Mouse (Mus musculus): ENCODE measurements around the gene Ramp2. TPM values are rescaled to one million over a fixed set of nuclear protein-coding genes. Genes with fewer than 3 reads are reported as not detected.

Ramp2 gene
- polyA plus RNA-seq, 1 experiment from 2014 or later = 73.3 TPM

DNA sequence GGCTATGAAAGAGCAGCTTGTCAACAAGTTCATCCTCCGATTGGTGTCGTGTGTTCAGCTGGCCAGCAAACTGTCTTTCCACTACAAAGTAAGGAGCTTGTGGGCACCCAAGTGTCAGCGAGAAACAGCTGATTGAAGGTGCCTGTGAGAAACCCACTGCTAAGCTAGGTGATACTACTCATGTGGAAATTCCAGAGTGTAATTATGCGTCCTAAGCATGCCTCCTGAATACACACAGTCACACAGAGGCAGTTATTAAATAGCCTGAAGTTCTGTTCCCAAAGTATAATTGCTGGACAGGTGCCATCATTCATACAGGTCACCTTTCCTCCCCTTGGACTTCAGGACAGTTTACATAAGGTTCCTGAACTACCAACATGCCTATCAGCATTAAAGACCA lies 38.0 kb downstream of the Ramp2 start:
- H3K9ac ChIP-seq (ENCODE audit: low read length) = no peak overlapping the region
- no peak for DNase-seq (ENCODE audit: low spot score)
- H3K9me3 ChIP-seq (ENCODE audit: control insufficient read depth, low read length) = no peaks in the 10 kb centered on the region
- no peak overlapping the region for H3K4me2 ChIP-seq (ENCODE audit: low read depth)
- H3K36me3 ChIP-seq (ENCODE audit: control insufficient read depth, insufficient read depth, low read length) = no peaks in the 10 kb centered on the region; the same call in 1 of the 2 replicates
- H3K4me3 ChIP-seq (ENCODE audit: low read depth, low read length) = no peak overlapping the region
- no peak for ATAC-seq (ENCODE audit: insufficient read depth, low FRiP score, low TSS enrichment)
- 70% methylated on average over 4 of the region's 4 CpGs for WGBS
- no peaks in the 10 kb centered on the region for H3K27me3 ChIP-seq (ENCODE audit: control insufficient read depth, insufficient read depth, low read length)
- H3K27ac ChIP-seq (ENCODE audit: low read depth, low read length) = no peak overlapping the region
- H3K4me1 ChIP-seq (ENCODE audit: control insufficient read depth, insufficient read depth, low read length) = no peaks in the 10 kb centered on the region

DNA sequence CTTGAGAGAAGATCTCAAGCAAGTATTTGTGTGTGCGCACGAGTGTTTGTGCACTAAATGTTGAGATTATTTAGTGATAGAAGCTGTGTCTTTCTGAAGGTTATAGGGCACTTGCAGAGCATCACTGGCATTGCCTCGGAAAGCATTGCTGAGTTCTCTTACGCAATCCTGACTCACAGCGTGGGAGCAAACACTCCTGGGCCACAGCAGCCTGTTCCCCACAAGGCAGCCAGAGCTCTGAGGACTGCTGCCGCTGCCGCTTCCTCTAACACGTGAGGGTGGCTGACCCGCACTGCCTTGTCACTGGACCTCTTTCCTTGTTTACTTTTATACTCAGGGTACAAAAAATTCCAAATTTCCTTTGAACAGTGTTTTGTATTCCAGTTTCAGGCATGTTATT lies 41.5 kb downstream of the Ramp2 start:
- no peak for ATAC-seq (ENCODE audit: insufficient read depth, low FRiP score, low TSS enrichment)
- Histone ChIP-seq H3K9me3 (ENCODE audit: control insufficient read depth, low read length) (no peaks in the 10 kb centered on the region), H3K4me1 (ENCODE audit: control insufficient read depth, insufficient read depth, low read length) (no peaks in the 10 kb centered on the region), H3K9ac (ENCODE audit: low read length) (no peak overlapping the region), H3K4me3 (ENCODE audit: low read depth, low read length) (no peak overlapping the region), H3K36me3 (ENCODE audit: control insufficient read depth, insufficient read depth, low read length) (peaks cover 7% of the 10 kb centered on the region), H3K27ac (ENCODE audit: low read depth, low read length) (no peak overlapping the region), H3K27me3 (ENCODE audit: control insufficient read depth, insufficient read depth, low read length) (no peaks in the 10 kb centered on the region), H3K4me2 (ENCODE audit: low read depth) (no peak overlapping the region)
- 88% methylated on average over 9 of the region's 9 CpGs for WGBS
- no peak for DNase-seq (ENCODE audit: low spot score)

DNA sequence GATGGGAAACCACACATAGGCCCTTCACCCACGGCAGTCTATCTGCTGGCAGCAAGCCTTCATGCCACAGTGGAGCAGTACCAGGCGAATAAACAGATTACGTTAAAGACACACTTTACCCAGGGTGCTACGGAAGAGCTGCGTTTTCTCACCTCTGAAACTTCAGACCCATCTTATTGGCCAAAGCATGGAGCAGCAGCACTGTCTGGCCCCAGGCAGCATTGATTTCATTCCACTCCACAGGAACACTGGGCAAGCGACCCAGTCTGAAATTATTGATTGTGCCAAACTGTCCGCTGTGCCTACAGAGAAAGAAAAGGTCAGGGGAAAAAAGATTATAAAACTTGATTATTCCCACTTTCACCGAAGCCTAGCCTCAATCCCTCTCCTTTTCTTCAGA lies 45.4 kb downstream of the Ramp2 start:
- ATAC-seq (ENCODE audit: insufficient read depth, low FRiP score, low TSS enrichment) (no peak), DNase-seq (ENCODE audit: low spot score) (no peak)
- WGBS = 93% methylated on average over 8 of the region's 8 CpGs
- Histone ChIP-seq H3K27ac (ENCODE audit: low read depth, low read length) (no peak overlapping the region), H3K9me3 (ENCODE audit: control insufficient read depth, low read length) (no peaks in the 10 kb centered on the region), H3K4me3 (ENCODE audit: low read depth, low read length) (no peak overlapping the region), H3K9ac (ENCODE audit: low read length) (no peak overlapping the region), H3K27me3 (ENCODE audit: control insufficient read depth, insufficient read depth, low read length) (no peaks in the 10 kb centered on the region), H3K4me1 (ENCODE audit: control insufficient read depth, insufficient read depth, low read length) (no peaks in the 10 kb centered on the region), H3K4me2 (ENCODE audit: low read depth) (no peak overlapping the region), H3K36me3 (ENCODE audit: control insufficient read depth, insufficient read depth, low read length) (peaks cover 14% of the 10 kb centered on the region)

DNA sequence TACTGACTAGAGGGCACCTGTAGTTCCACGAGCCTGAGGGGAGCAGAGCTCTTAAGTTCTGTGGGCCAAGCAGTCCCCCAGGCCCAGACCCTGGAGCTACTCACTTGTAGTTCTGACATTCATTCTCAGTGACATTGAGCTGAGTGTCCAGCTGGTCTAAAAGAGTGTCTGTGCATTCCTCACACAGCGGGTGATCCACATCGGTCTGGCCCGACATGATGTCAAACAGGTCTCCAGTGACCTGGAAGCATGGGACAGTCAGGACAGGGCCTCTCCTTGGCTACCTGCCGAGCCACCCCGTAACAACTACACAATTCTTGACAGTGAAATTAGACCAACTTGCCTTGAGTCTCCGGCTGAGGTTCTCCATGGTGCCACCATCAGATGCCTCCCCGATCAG lies 49.4 kb downstream of the Ramp2 start:
- H3K4me2 ChIP-seq (ENCODE audit: low read depth) = no peak overlapping the region
- 91% methylated on average over 8 of the region's 8 CpGs for WGBS
- H3K9ac ChIP-seq (ENCODE audit: low read length) = no peak overlapping the region
- H3K27ac ChIP-seq (ENCODE audit: low read depth, low read length) = no peak overlapping the region
- ATAC-seq (ENCODE audit: insufficient read depth, low FRiP score, low TSS enrichment) = no peak
- H3K4me1 ChIP-seq (ENCODE audit: control insufficient read depth, insufficient read depth, low read length) = no peaks in the 10 kb centered on the region
- H3K36me3 ChIP-seq (ENCODE audit: control insufficient read depth, insufficient read depth, low read length) = peaks cover 14% of the 10 kb centered on the region
- no peaks in the 10 kb centered on the region for H3K27me3 ChIP-seq (ENCODE audit: control insufficient read depth, insufficient read depth, low read length)
- no peak overlapping the region for H3K4me3 ChIP-seq (ENCODE audit: low read depth, low read length)
- no peak for DNase-seq (ENCODE audit: low spot score)
- H3K9me3 ChIP-seq (ENCODE audit: control insufficient read depth, low read length) = no peaks in the 10 kb centered on the region

DNA sequence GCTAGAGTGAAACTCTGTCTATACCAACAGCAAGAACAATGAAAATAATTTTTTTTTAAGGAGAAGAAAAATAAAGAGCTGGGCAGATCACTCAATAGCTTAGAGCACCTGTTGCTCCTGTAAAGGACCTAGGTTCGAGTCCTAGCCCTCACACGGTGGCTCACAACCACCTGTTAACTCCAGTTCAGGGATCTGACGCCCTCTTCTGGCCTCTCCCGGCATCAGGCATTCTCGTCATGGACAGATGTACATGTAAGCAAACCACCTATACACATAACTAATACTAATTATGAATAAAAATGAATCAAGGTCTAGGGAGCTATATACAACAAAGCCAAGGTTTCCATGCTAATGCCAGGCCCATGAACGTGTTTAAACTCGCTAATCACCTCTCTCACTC lies 55.1 kb downstream of the Ramp2 start:
- Histone ChIP-seq H3K4me1 (ENCODE audit: control insufficient read depth, insufficient read depth, low read length) (peaks cover 10% of the 10 kb centered on the region), H3K27me3 (ENCODE audit: control insufficient read depth, insufficient read depth, low read length) (no peaks in the 10 kb centered on the region), H3K27ac (ENCODE audit: low read depth, low read length) (no peak overlapping the region), H3K9ac (ENCODE audit: low read length) (peak overlapping the region; percentile 74; the same call in 1 of the 2 replicates), H3K9me3 (ENCODE audit: control insufficient read depth, low read length) (no peaks in the 10 kb centered on the region), H3K4me2 (ENCODE audit: low read depth) (peak overlapping the region; percentile 88), H3K36me3 (ENCODE audit: control insufficient read depth, insufficient read depth, low read length) (no peaks in the 10 kb centered on the region), H3K4me3 (ENCODE audit: low read depth, low read length) (peak overlapping the region; percentile 91)
- WGBS = 66% methylated on average over 7 of the region's 7 CpGs
- DNase-seq (ENCODE audit: low spot score) (no peak), ATAC-seq (ENCODE audit: insufficient read depth, low FRiP score, low TSS enrichment) (no peak)

DNA sequence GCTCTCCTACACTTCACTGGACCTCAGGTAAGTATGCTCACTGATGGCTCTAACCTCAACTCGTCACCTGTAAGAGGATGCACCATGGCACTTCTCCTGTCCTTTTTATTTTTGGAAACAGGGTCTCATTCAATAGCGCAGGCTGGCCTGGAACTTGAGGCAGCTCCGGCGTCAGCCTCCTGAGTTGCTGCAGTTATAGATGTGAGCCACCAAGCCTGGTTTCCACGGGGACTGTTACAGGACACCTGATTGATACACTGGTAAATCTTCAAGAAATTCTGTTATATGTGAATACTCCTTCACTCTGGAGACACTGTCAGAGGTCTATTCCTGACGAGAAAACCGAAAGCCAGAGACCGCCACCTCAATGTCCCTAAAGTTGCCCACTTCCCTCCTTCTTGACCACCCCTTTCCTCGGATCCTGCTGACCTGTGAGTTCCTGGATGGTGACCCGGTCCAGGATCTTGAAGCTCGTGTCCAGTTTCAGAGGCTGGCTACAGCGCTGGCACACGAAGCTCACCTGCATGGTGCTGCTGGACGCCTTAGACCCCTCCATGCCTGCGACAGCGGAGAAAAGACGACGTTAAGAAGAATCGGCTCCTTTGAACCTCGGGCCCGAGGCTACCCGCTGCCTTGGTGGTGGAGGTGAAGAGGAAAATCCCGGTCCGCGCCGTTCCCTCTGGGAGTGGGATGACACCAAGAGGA lies 55.6 kb downstream of the Ramp2 start:
- Histone ChIP-seq H3K9me3 (ENCODE audit: control insufficient read depth, low read length) (no peaks in the 10 kb centered on the region), H3K27ac (ENCODE audit: low read depth, low read length) (0 out of 2 replicates have a peak overlapping the region, but pooled peaks have one; percentile 4), H3K4me3 (ENCODE audit: low read depth, low read length) (peak overlapping the region; percentile 91), H3K27me3 (ENCODE audit: control insufficient read depth, insufficient read depth, low read length) (no peaks in the 10 kb centered on the region), H3K4me1 (ENCODE audit: control insufficient read depth, insufficient read depth, low read length) (peaks cover 10% of the 10 kb centered on the region), H3K9ac (ENCODE audit: low read length) (peak overlapping the region; percentile 74), H3K4me2 (ENCODE audit: low read depth) (peak overlapping the region; percentile 88), H3K36me3 (ENCODE audit: control insufficient read depth, insufficient read depth, low read length) (no peaks in the 10 kb centered on the region)
- WGBS = 14% methylated on average over 26 of the region's 26 CpGs
- no peak for DNase-seq (ENCODE audit: low spot score)
- ATAC-seq (ENCODE audit: insufficient read depth, low FRiP score, low TSS enrichment) = no peak

DNA sequence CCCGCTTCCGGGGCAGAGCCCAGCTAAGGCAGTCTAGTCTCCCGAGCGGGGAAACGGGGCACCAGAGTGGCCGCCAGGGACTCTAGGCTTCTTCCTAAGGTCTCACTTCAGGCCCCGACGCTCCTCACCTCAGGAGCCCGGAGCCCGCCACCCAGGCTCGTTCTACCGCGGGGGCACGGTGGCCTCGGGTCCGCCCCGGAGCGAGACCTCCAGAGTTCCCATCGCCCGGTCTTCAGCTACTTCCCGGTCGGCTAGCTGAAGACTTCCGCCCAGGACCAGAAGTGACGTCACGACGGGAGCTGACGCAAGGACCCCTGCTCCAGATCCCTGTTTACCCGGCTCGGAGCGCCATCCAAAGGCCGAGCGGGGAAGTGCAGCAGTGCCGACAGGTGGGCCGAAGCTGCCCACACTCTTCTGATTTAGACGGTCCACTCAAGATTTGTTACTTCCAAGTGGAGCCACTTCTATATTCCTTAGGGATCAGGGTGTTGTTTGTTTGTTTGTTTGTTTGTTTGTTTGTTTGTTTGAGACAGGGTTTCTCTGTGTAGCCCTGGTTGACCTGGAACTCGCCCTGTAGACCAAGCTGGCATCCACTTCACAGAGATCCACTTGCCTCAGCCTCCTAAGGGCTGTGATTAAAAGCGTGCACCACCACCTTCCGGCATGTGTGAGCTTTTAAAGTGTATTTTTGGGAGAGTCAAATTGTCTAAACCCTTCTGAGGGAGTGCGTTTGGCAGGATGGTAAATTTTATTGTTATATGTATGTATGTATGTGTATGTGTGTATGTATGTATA lies 56.4 kb downstream of the Ramp2 start, which contains the start of gene Becn1:
Gene Becn1, minus strand, starts transcription at position 283 of the 795 bp plus-strand sequence.
- WGBS = 7% methylated on average over 38 of the region's 39 CpGs

DNA sequence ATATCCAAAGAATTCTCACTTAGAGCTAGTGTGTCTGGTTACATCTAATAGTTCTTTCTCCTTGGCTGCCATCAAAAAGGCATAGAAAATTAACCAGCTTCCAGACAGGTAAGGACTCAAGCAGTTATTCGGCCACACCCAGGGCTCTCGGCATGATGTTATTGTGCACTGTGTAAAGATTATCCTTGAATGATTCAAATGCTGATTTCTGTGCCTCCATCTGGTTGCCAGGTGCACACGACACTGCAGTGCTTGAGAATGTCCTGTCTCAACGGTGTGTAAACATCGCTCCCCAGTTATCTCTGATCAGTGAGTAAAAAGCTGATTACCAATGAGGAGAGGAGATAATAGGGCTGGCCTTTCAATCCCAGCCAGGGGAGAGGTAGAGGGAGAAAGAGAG lies 61.9 kb downstream of the Ramp2 start:
- Histone ChIP-seq H3K9me3 (ENCODE audit: control insufficient read depth, low read length) (no peaks in the 10 kb centered on the region), H3K27ac (ENCODE audit: low read depth, low read length) (no peak overlapping the region), H3K4me2 (ENCODE audit: low read depth) (no peak overlapping the region), H3K4me3 (ENCODE audit: low read depth, low read length) (no peak overlapping the region), H3K4me1 (ENCODE audit: control insufficient read depth, insufficient read depth, low read length) (no peaks in the 10 kb centered on the region), H3K27me3 (ENCODE audit: control insufficient read depth, insufficient read depth, low read length) (no peaks in the 10 kb centered on the region), H3K9ac (ENCODE audit: low read length) (no peak overlapping the region), H3K36me3 (ENCODE audit: control insufficient read depth, insufficient read depth, low read length) (no peaks in the 10 kb centered on the region)
- WGBS = 43% methylated on average over 5 of the region's 5 CpGs
- DNase-seq (ENCODE audit: low spot score) (no peak), ATAC-seq (ENCODE audit: insufficient read depth, low FRiP score, low TSS enrichment) (no peak)

More for the DNA sequence above, 56.4 kb downstream of the Ramp2 start, which contains the start of gene Becn1:
- Histone ChIP-seq H3K9ac (ENCODE audit: low read length) (peak within 1 kb of the TSS; percentile 74), H3K9me3 (ENCODE audit: control insufficient read depth, low read length) (no peaks in the 10 kb centered on the region), H3K4me3 (ENCODE audit: low read depth, low read length) (peak within 1 kb of the TSS; percentile 91), H3K4me1 (ENCODE audit: control insufficient read depth, insufficient read depth, low read length) (peaks cover 10% of the 10 kb centered on the region), H3K4me2 (ENCODE audit: low read depth) (peak within 1 kb of the TSS; percentile 88), H3K36me3 (ENCODE audit: control insufficient read depth, insufficient read depth, low read length) (no peaks in the 10 kb centered on the region), H3K27me3 (ENCODE audit: control insufficient read depth, insufficient read depth, low read length) (no peaks in the 10 kb centered on the region), H3K27ac (ENCODE audit: low read depth, low read length) (0 out of 2 replicates have a peak within 1 kb of the TSS, but pooled peaks have one; percentile 4)
- peak; percentile 95 for DNase-seq (ENCODE audit: low spot score)
- peak; percentile 81 for ATAC-seq (ENCODE audit: insufficient read depth, low FRiP score, low TSS enrichment)
